Mouse (Mus musculus): ENCODE results near the gene Slc25a44.
"Not testable (repeated sequence)": the region's sequence is repeated elsewhere in the genome, so short reads cannot be mapped to it uniquely, and the experiment has no call there.

Slc25a44 gene

DNA sequence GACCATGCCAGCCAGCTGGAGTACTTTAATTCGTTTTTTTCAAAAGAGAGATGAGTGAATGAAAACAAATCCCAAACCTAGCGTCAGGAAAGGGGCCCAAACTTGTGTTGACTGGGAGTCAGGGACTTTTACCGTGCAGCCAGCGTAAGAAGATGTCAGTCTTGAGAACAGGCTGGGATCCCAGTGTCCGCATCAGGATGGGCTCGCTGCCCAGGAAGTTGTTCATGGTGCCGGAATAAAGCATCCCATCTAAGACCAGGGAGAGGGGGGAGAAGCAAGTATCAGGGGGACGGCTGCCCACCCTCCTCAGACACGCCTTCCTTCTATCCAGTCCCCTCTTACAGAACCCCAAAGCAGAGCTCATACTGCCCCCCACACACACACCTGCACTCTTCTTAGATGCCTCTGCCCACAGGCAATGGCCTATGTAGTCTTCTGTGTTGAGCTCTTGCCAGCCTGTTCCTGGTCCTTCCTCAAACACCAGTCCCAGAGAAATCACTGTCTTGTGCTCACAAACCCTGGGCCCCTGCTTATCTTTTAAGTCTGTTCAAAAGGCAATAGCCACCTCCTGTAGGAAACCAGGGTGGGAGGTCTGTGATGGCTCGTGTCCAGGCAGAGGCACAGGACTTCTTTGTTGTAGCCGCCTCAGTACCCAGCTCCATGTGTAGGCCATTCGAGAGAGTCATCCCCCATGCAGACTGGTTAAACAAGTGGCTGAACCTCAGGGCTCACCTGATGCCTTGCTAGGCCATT, 25.6 kb upstream of the Slc25a44 start:
- DNase-seq (ENCODE audit: low read depth, low spot score) = no peak

- DNase-seq (ENCODE audit: low read depth, low spot score) = no peak
These were observed 24.6 kb upstream of the Slc25a44 start for GRCm38 (mm10) chr3:88449395-88450023.

DNA sequence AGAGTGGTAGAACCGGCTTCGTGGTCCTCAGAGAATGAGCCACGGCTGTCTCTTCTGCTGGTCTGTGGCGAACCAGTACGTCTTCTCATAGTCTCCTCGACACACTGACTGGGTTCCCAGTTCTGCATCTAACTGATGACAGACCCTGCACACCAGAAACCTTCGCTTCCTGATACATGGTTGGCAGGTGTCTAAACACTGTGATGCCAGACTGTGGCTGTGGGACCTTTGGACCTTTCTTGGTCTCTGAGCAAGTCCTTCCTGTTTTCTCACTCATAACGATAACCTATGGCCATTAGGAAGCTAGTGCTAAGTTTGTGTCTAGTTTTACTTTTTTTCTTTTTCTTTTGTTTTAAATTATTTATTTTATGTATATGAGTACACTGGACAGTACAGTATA, 23.5 kb upstream of the Slc25a44 start:
- no peak for DNase-seq (ENCODE audit: low read depth, low spot score)

GRCm38 (mm10) chr3:88447676-88448183, 22.8 kb upstream of the Slc25a44 start:
- DNase-seq (ENCODE audit: low read depth, low spot score) = no peak

DNA sequence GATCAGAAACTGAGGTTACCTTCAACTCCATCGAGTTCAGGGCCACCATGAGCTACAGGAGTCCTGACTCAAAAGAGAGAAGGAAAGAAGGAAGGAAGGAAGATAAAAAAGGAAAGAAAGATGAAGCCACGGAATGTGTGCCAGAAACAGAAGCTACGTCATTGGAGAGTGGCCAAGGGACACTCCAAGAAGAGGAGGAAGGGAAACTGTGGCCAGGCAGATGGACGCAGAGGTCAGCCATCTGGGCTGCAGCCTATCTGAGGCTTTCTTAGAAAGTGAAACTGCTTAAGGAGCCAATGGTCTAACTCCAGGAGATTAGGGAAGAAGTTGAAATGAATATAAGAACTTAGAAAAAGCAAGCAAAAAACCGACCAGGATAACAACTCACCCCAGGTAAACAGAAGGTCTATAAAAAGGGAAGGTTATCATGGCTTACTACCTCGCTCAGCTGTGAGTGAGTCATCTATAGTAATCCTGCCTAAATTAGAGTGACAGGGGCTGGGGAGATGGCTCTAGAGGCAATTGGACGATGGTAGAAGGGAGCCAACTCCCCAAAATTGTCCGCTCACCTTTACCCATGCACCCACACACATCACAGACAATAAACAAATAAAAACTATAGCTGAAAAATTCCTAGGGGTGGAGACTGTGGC, 21.7 kb upstream of the Slc25a44 start:
- no peak for DNase-seq (ENCODE audit: low read depth, low spot score)

- DNase-seq (ENCODE audit: low read depth, low spot score) = no peak
These were observed 17.9 kb upstream of the Slc25a44 start for GRCm38 (mm10) chr3:88442888-88443287.

GRCm38 (mm10) chr3:88442488-88442887, 17.5 kb upstream of the Slc25a44 start:
- no peak for DNase-seq (ENCODE audit: low read depth, low spot score)

DNA sequence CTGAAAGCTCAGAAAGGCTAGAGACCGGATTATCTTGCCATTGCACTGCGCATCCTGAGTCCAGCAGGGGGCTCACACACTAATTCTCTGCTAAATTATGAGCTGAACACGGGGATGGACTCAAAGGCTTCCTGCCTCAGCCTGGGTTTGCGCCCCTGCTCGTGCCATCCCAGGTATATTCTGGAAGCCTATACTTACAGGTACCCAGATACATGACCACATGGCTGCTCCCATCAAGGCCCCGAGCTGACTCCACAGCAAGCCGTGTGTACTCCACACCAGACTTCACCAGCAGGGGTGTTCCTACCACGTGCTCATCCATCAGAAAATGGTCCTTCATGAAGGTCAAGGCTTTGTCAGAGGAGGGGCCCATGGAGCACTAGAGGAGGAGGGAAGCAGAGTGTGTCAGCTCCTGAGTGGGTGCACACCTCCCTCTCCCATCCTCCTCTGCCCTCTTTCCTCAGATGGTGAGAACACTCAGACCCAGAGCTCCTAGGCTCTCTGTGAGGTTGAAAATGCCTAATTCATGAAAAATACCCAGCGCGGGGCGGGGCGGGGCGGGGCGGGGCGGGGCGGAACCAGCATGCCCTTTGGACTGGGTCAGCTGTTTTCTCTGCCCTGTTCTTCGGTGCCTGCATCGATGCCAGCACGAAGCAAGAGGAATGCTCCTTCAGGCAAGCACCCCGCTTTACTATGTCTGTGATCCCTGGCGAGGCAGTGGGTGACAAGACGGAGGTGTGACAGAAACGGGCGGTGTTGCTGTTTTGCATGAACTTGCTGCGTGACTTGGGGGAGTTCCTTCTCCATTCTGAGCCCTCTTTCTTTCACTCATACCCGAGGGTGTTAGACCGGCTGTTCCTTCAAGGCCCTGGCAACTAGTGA, 15.8 kb upstream of the Slc25a44 start:
- DNase-seq (ENCODE audit: low read depth, low spot score) = peak; percentile 85

- no peak for DNase-seq (ENCODE audit: low read depth, low spot score)
These were observed 14.6 kb upstream of the Slc25a44 start for GRCm38 (mm10) chr3:88439582-88439981.

- DNase-seq (ENCODE audit: low read depth, low spot score) = no peak
These were observed 12.5 kb upstream of the Slc25a44 start for GRCm38 (mm10) chr3:88437454-88437853.

DNA sequence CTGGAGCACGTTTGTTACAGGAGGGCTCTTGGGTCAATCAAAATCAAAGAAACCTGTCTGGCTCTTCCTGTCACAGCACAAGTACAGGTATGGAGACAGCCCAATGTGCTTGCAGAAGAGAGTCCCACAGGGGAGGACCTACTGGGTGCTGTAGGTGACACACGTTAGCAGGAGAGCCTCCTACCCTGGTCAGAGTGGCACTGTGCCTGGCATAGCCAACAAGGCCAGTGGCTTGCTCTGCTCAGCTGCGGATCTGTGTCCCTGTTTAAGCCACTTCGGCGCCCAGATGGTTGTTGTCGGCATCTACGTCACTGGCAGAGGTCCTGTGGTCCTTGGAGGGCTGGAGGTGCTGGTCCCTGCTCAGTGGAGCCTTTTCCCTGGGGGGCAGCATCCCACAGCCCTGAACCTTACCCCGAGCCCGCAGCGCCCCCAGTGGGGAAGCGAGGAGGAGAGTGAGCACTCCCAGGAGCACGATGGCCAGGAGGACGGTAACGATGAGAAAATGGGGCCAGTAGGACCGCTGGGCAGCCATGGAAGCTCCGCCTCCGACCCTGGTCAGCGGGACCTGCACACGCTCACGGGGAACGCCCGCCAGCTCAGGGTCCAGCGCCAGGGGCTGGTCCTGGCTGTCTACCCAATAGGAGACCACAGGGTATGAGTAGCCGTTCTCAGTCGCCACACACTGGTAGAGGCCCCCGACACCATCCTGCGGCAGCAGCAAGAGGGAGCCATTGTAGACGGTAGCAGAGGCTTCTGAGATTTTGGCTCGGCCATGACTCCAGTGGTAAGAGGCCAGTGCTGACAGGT, 11.7 kb upstream of the Slc25a44 start:
- no peak for DNase-seq (ENCODE audit: low read depth, low spot score)

DNA sequence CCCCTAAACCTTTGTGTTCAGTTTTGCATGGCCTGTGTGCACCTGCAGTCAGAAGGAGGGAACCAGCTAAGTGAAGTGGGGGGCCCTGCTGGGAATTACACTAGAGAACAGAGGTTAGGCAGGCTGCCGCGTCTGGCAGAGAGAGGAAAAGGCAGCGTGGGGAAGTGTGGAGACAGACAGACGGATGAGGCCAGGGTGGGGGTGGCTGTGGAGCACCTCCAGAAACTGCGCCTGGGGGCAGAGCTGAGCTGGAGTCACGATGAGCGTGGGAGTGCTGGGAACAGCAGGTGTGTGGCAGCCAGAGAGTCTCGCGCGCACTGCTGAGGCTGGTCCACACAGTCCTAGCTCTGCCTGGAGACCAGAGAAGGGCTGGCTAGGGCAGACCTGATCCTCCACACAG, 10.6 kb upstream of the Slc25a44 start:
- no peak for DNase-seq (ENCODE audit: low read depth, low spot score)

GRCm38 (mm10) chr3:88428639-88429038, 3.7 kb upstream of the Slc25a44 start:
- DNase-seq (ENCODE audit: low read depth, low spot score) = not testable (repeated sequence)

DNA sequence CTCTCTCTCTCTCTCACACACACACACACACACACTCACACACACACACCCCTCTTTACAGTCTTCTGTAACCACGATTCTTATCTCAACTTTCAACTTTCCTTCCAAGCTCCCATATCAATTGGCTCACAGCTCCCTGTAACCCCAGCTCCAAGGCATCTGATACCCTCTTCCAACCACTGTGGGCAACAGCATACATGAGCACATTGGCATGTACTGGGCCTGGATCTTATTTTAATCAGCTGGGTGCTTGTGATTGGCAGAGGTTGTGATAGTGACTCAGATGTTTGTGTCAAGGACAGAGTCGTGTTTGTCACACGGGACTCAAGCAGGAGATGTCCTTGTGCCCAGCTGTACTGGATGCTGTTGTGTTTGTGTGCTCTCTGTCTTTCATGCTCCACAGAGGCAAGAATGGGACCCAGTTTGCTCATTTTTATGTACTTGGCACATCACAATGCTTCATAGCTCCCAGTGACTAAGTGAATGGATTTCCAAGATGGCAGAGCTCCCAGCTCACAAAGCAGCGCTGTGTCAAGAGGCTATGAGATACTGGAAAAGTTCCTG, 2.5 kb upstream of the Slc25a44 start:
- DNase-seq (ENCODE audit: low read depth, low spot score) = no peak

DNA sequence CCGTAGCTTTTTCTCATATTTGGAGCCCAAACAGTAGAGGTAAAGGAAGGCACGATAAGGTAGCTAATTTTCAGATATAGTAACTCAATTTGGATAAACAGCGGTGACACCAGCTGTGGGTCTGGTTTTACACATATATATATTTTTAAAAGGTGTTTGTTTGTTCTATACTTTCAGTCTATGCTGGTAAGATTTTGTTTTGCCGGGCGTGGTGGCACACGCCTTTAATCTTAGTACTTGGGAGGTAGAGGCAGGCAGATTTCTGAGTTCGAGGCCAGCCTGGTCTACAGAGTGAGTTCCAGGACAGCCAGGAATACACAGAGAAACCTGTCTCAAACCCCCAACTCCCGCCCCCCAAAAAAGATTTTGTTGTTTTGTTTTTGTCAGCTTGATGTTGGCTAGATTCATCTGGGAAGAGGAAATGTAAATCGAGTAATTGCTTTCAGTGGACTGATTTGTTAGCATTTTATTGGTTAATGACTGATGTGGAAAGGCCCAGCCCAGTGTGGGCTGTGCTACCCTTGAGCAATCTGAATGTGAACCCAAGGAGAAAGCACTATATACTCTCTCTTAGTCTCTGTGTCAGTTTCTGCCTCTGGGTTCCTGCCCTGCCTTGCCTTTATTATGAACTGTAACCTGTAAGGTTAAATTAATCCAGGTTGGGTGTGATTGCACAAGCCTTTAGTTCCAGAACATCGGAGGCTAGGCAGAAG, 925 bp upstream of the Slc25a44 start:
- no peak for DNase-seq (ENCODE audit: low read depth, low spot score)

DNA sequence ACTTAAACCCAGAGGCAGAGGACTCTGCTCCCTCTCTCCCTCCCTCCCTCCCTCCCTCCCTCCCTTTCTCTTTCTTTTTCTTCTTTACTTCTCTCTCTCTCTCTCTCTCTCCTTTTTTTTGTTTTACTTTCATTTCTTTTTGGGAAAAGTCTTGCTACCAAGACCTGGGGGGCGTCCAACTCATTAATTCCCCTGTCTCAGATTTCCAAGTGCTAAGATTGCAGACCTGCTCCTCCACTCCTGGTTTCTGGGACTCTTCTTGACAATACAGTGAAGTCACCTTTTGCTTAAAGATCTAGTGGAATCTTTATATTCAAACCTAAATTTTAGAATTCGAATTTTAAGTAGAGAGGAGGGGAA, 371 bp upstream of the Slc25a44 start:
- DNase-seq (ENCODE audit: low read depth, low spot score) = no peak

DNA sequence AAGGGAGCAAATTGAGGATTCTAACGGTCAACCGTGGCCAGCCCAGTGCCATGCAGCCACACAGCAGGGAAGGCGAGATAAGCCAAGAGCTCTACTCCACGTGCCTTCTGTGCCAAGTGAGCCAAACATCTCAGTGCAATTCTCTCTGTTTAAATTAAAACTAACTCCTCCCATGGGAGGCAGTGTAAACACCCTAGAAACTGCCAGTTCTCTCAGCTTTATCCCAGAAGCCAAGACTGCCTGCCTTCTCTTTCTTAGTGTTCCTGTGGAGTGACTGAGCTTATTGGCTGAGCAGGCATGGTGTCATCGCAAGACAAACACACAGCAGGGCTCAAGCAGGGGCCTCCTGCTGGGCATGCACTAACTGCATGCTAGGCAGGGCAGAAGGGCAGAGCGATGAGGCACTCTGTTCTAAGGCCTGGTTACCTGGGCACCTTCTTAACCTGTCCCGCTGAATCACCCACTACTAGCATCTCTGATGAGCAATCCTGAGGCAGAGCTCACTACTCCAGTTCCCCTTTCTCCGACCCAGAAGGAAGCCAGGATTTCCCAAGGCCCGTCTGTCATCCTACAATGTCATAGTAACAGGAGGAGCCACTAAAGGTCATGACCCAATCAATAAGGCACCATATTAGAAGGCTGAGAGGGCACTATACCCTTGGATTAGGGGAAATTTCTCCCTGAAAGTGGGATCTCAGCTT, 2.8 kb downstream of the Slc25a44 start:
- no peak for DNase-seq (ENCODE audit: low read depth, low spot score)

- no peak for DNase-seq (ENCODE audit: low read depth, low spot score)
These were observed 4.2 kb downstream of the Slc25a44 start for GRCm38 (mm10) chr3:88420771-88421170.

DNA sequence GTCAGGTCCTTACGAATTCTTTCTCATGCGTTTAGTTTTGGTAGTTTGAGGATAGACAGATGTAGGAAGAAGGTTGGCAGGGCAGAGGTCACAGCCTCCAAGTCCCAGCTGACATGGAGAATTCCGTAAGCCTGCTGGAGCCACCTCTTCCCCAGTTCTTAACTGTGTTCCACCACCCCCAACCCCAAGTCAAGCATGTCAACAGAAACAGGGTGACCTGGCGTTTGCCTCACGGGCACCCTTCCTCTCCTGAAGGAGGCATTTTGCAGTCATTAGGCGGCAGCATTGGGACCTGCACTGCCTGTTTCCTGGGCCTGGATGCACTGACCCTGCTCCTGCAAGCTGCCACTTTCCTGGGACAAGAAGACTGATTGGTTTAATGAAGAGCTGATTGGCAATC, 6.9 kb downstream of the Slc25a44 start:
- no peak for DNase-seq (ENCODE audit: low read depth, low spot score)

Data from A20 (cell line).